Mouse (Mus musculus) layer of hippocampus, adult 8-10 months (tissue): ENCODE results near the gene Faim. TPM values are rescaled to one million over a fixed set of nuclear protein-coding genes. Genes with fewer than 3 reads are reported as not detected.

Source experiments
- DNase-seq, 2 experiments: peaks; one replicate each; pipeline ENCODE4 v3.0.0; 2022; ENCODE audit warnings: low spot score in 2 of 2
- total RNA-seq, 4 experiments: library from RNA; stranded (reverse); gene quantifications; 2 replicates each; pipeline ENCODE4 v1.2.4; 2022

The Faim gene
- total RNA-seq, 4 experiments from 2014 or later = 45.8 to 55.6 (median 51.0) TPM

GRCm38 (mm10) chr9:99044761-99045160 is 58.6 kb downstream of the Faim start:
- DNase-seq = peak; percentile 37 to 70

- no peak for DNase-seq
Observed at GRCm38 (mm10) chr9:99048724-99049250, 62.6 kb downstream of the Faim start.

- DNase-seq = no peak
Observed at GRCm38 (mm10) chr9:99049760-99050159, 63.6 kb downstream of the Faim start.

Other genes with a start within 250 kb of the Faim start
- not detected for gene Prr23a1, start 143.9 kb upstream of the Faim start, total RNA-seq
- not detected for gene Prr23a2, start 129.9 kb upstream of the Faim start, total RNA-seq
- not detected for gene Prr23a3, start 121.6 kb upstream of the Faim start, total RNA-seq
- gene 7420426K07Rik, start 83.3 kb upstream of the Faim start, total RNA-seq = not detected
- 1 to 10 TPM in 1 of 4 experiments, under 1 TPM in 3; 0.52 to 1.1 (median 0.83) TPM for gene Foxl2, start 31.1 kb upstream of the Faim start, total RNA-seq
- under 1 TPM in 2 of 4 experiments, not detected in 2; 0.27 to 0.31 TPM for gene Gm1123, start 49.3 kb downstream of the Faim start, total RNA-seq
- 10 to 100 TPM; 26.4 to 29.2 (median 27.6) TPM for gene Pik3cb, start 154.2 kb downstream of the Faim start, total RNA-seq